Mouse (Mus musculus) cerebellum, adult 2 months (tissue): ENCODE measurements around the gene Hs6st1. TPM values are rescaled to one million over a fixed set of nuclear protein-coding genes. Genes with fewer than 3 reads are reported as not detected.

Experiments used
- DNase-seq, 2 experiments: peaks; one replicate each; pipeline ENCODE4 v3.0.0; 2021
- H3K27ac ChIP-seq: fragments of 200-500 bp; 2 replicates; pipeline ENCODE4 v1.5.1; 2012; ENCODE audit warnings: low read length, control low read depth, inconsistent platforms; ENCODE audit not compliant: insufficient read depth
- H3K27me3 ChIP-seq: fragments of 200-500 bp; 2 replicates; pipeline ENCODE4 v1.6.1; 2012; ENCODE audit warnings: inconsistent platforms, mild to moderate bottlenecking, low read length, moderate library complexity; ENCODE audit not compliant: control insufficient read depth, insufficient read depth
- H3K4me1 ChIP-seq: fragments of 200-500 bp; 2 replicates; pipeline ENCODE4 v1.6.1; 2011; ENCODE audit warnings: low read length; ENCODE audit not compliant: control insufficient read depth, insufficient read depth
- H3K4me3 ChIP-seq: fragments of 200-500 bp; replicated peaks from 2 replicates; pipeline ENCODE3; 2011; ENCODE audit warnings: mild to moderate bottlenecking, low read depth, low read length, control low read depth; ENCODE audit not compliant: insufficient read depth
- CTCF ChIP-seq: fragments of 200-500 bp; IDR thresholded peaks from 2 replicates; pipeline ENCODE4 v1.5.1; 2011; ENCODE audit warnings: low read depth, mild to moderate bottlenecking, control low read depth, low read length, moderate library complexity, borderline replicate concordance; ENCODE audit not compliant: insufficient read depth
- POLR2A ChIP-seq: fragments of 200-500 bp; IDR thresholded peaks from 2 replicates; pipeline ENCODE4 v1.6.1; 2011; ENCODE audit warnings: low read length, control low read depth, borderline replicate concordance; ENCODE audit not compliant: insufficient read depth
- WGBS: fragments of 180-500 bp; shearing (Covaris S2); methylation state at CpG from one replicate; pipeline ENCODE4 v1.1.7; 2018; 5-methylcytosine and 5-hydroxymethylcytosine counted together
- polyA plus RNA-seq: library from polyadenylated mRNA; depleted of rRNA; stranded (reverse); fragments of >200 nt; gene quantifications from 2 replicates; pipeline ENCODE4 v1.2.3, GENCODE M21; 2012

Gene Hs6st1
- polyA plus RNA-seq, 1 experiment: 69.8 TPM

GRCm38 (mm10) chr1:36080974-36081373, 12.8 kb downstream of the Hs6st1 start:
- Histone ChIP-seq H3K4me1 (peaks cover 37% of the 10 kb centered on the region), H3K27ac (no peak overlapping the region), H3K4me3 (no peak overlapping the region), H3K27me3 (no peaks in the 10 kb centered on the region)
- TF ChIP-seq CTCF: no peak
- no peak for TF ChIP-seq POLR2A
- DNase-seq: no peak
- 53% methylated on average over 5 of the region's 5 CpGs for WGBS

- H3K27me3 ChIP-seq: no peaks in the 10 kb centered on the region
- 90% methylated on average over 6 of the region's 6 CpGs for WGBS
- DNase-seq: no peak
- no peak overlapping the region for H3K27ac ChIP-seq
- peaks cover 29% of the 10 kb centered on the region for H3K4me1 ChIP-seq
- TF ChIP-seq POLR2A (no peak), CTCF (no peak)
- no peak overlapping the region for H3K4me3 ChIP-seq
Measured at GRCm38 (mm10) chr1:36082184-36082583, 14.0 kb downstream of the Hs6st1 start.

GRCm38 (mm10) chr1:36083554-36083953, 15.4 kb downstream of the Hs6st1 start:
- Histone ChIP-seq H3K4me1 (peaks cover 30% of the 10 kb centered on the region), H3K27ac (no peak overlapping the region), H3K4me3 (no peak overlapping the region), H3K27me3 (no peaks in the 10 kb centered on the region)
- WGBS: 71% methylated on average over 5 of the region's 5 CpGs
- DNase-seq: no peak
- TF ChIP-seq CTCF: no peak
- TF ChIP-seq POLR2A: no peak

- no peak for TF ChIP-seq POLR2A
- TF ChIP-seq CTCF: no peak
- Histone ChIP-seq H3K27me3 (no peaks in the 10 kb centered on the region), H3K4me1 (peaks cover 35% of the 10 kb centered on the region), H3K27ac (no peak overlapping the region), H3K4me3 (no peak overlapping the region)
- whole genome bisulfite sequencing: 94% methylated on average over 5 of the region's 5 CpGs
- DNase-seq: no peak
Measured at GRCm38 (mm10) chr1:36085069-36085468, 16.9 kb downstream of the Hs6st1 start.

- Histone ChIP-seq H3K4me1 (peaks cover 35% of the 10 kb centered on the region), H3K27me3 (no peaks in the 10 kb centered on the region), H3K27ac (no peak overlapping the region), H3K4me3 (no peak overlapping the region)
- peak; percentile 49 to 55 for DNase-seq
- 27% methylated on average over 4 of the region's 4 CpGs for WGBS
- TF ChIP-seq CTCF: no peak
- no peak for TF ChIP-seq POLR2A
Measured at GRCm38 (mm10) chr1:36088367-36088766, 20.2 kb downstream of the Hs6st1 start.

- Histone ChIP-seq H3K27me3 (no peaks in the 10 kb centered on the region), H3K27ac (peak overlapping the region; percentile 1; the same call in 1 of the 2 replicates)
- DNase-seq: no peak
Measured at GRCm38 (mm10) chr1:36089481-36089880, 21.3 kb downstream of the Hs6st1 start.

GRCm38 (mm10) chr1:36090011-36090721, 22.0 kb downstream of the Hs6st1 start:
- WGBS: 19% methylated on average over 6 of the region's 6 CpGs

More at GRCm38 (mm10) chr1:36089481-36089880, 21.3 kb downstream of the Hs6st1 start:
- Histone ChIP-seq H3K4me3 (no peak overlapping the region), H3K4me1 (peaks cover 31% of the 10 kb centered on the region)
- TF ChIP-seq POLR2A (no peak), CTCF (no peak)
- 38% methylated on average over 1 of the region's 1 CpGs for whole genome bisulfite sequencing

GRCm38 (mm10) chr1:36090722-36091110, 22.5 kb downstream of the Hs6st1 start:
- no peak for DNase-seq
- no peak for TF ChIP-seq CTCF
- no peak for TF ChIP-seq POLR2A
- Histone ChIP-seq H3K27ac (no peak overlapping the region), H3K27me3 (no peaks in the 10 kb centered on the region), H3K4me3 (no peak overlapping the region), H3K4me1 (peaks cover 40% of the 10 kb centered on the region)
- WGBS: 89% methylated on average over 4 of the region's 4 CpGs

More at GRCm38 (mm10) chr1:36090011-36090721, 22.0 kb downstream of the Hs6st1 start:
- H3K27ac ChIP-seq: no peak overlapping the region
- DNase-seq: no peak
- H3K4me3 ChIP-seq: no peak overlapping the region
- no peaks in the 10 kb centered on the region for H3K27me3 ChIP-seq
- H3K4me1 ChIP-seq: peaks cover 36% of the 10 kb centered on the region
- TF ChIP-seq CTCF (no peak), POLR2A (no peak)
